Mouse (Mus musculus) heart, postnatal 10 days (tissue): ENCODE data around the gene Pnmal2. TPM values are rescaled to one million over a fixed set of nuclear protein-coding genes. Genes with fewer than 3 reads are reported as not detected.
A peak's percentile ranks its signal among the peaks of the same experiment; 100 is the strongest.

ENCODE experiments used
- DNase-seq, 2 experiments: peaks; one replicate each; pipeline ENCODE4 v3.0.0; 2021
- intact Hi-C: fragments of 180-260 bp; cut with DNase I; formaldehyde crosslinking; loops from one replicate; pipeline ENCODE4 v1.15.1; 2025
- total RNA-seq, 2 experiments: library from RNA; stranded (reverse); gene quantifications; 2 replicates each; pipeline ENCODE4 v1.2.3; 2021

Pnmal2 gene
- total RNA-seq, result 1 to 10 TPM; 5.0 to 5.2 TPM

DNA sequence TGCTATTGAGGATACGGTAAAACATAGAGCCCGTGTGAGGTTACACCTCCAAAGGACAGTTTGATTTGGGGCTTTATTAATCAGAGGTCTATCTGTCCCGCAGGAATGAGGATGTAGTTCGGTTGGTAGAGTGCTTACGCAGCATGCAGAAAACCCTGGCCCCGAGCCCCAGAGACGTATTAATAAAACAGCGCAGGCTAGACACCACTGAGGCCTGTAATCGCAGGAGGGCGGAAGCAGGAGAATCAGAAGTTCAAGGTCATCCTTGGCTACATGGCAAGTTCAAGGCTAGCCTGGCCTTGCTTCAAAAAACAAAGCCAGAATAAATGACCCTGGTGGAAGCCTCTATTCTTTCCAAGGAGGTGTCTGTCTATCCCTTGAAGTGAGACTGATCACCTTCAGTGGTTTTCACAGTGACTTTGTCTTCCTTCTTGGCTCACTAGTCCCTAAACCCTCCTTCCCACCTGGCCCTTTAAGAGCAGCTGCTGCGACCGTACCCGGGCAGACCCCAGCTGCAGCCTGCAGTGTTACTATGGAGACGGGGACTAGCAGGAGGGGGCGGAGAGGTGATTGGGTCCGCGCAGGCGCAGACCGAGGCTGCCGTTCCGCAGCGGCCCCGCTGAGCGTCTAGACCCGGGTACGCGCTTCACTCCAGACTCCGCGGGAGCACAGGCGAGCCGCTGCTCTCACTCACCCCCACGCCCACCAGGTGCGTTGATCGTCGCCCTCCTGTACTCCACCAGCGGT lies at the start of gene Pnmal2:
TSS of gene Pnmal2 (plus strand) at position 622 of the 747 bp plus-strand sequence.
- intact Hi-C loops, result no loop called here
- DNase-seq, result peak; percentile 84 to 86

DNA sequence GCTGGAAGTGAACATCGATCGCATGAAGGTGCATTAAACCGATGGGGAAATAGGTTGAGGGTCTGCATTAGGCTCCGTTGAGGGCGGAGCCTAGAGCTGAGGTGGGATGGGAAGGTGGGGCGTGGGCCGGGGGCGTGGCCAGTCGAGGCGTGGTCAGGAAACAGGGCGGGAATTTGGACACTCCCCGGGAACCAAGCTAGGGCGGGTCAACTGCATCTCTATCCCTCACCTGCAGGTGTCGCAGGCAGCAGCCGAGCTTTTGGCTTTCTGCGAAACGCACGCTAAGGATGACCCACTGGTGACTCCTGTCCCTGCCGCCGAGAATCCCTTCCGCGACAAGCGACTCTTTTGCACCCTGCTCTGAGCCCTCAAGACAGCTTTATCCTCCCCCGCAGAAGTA lies 49.5 kb upstream of the Pnmal2 start:
- peak; percentile 86 to 89 for DNase-seq
- intact Hi-C loops, result loop anchor here (1.0 to 10.0 kb wide), 3 partner anchors 18 to 270 kb away; no protein-coding TSS in a partner anchor

DNA sequence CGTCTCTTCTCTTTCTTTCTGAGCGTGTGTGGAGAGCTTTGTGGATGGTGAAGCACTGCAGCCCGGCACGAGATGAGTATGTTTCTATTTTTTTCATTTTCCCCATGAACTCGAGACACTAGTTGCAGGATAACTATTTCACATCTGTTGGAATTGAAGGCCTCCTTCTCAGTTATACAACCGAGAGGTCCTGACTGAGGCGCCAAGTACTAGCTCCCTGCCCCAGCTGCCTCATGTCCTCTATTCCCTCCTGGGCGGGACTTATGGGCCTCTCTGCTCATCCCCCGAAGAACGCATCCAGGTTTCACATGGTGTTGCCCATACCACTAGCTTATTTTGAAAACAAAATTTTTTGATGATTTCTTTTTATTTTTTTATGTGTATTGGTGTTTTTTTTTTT lies 49.0 kb upstream of the Pnmal2 start:
- intact Hi-C loops, result loop anchor here (1.0 to 10.0 kb wide), 2 partner anchors 18 to 271 kb away; no protein-coding TSS in a partner anchor
- no peak for DNase-seq

DNA sequence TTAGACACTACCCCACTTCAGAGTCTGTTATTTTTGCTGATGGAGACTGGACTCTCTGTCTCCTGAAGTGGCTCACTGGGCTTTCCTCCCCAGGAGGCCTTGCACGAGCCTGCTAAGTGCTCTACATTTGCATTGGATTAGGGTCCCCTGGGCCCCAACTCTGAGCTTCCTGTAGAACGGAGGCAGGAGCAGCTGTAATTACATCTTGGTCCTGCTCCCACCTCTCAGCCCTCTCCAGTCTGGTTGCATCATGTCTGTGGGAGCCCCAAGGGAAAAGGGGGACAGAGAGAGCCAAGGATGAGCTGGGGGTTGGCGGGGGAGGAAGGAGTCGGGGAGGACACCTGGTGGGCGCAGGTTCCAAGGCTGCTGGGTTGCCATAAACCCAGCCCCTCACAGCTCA lies 44.0 kb upstream of the Pnmal2 start:
- intact Hi-C loops, result no loop called here
- DNase-seq, result no peak

DNA sequence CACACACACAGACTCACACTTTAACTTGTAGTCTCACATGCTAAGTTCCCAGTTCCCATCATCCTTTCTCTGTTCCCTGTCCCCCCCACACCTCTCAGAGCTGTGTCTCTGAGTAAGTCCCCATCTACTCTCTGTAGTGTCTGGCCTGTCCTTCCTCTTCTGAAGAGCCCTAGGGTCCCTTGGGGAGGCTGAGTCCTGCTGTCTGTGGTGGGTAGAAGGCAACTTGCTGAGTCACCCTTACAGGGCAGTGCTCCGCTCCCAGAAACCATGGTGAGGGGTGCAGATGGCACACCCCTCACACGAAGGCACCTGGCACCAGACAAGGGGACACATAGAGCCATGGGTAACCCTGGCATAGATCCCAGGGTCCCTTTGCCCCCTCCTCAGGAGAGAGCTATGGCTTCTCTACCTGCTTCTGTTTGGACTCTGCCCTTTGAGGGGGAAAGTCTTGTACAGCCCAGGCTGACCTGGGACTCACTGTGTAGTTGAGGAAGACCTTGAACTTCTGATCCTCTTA lies 41.0 kb upstream of the Pnmal2 start:
- no peak for DNase-seq
- intact Hi-C loops, result no loop called here

DNA sequence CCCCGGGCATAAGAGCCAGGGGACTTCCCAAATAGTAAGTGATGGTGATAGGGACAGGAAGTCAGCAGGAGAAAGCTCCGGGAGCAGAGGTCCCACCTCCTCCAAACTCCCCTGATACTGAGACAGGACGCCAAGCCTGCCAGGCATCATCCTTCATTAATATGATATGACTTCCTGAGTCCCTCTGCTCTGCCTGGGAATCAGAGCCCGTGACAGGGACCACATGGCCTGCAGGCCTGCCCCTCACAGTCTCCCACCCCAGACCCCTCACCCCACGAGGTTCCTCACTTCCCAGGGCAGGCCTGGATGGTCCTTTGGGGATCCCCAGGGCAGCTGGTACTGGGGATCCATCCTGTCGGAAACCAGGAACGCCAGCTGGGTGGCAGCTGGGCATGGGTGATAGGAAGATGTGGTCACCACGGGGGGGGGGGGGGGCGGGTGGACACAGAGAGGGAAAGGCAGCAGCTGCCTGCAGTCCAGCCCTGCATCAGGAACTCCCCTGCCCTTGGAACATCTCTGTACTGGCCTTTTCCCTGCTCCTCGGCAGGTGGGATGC lies 40.3 kb upstream of the Pnmal2 start:
- intact Hi-C loops, result no loop called here
- DNase-seq, result no peak

DNA sequence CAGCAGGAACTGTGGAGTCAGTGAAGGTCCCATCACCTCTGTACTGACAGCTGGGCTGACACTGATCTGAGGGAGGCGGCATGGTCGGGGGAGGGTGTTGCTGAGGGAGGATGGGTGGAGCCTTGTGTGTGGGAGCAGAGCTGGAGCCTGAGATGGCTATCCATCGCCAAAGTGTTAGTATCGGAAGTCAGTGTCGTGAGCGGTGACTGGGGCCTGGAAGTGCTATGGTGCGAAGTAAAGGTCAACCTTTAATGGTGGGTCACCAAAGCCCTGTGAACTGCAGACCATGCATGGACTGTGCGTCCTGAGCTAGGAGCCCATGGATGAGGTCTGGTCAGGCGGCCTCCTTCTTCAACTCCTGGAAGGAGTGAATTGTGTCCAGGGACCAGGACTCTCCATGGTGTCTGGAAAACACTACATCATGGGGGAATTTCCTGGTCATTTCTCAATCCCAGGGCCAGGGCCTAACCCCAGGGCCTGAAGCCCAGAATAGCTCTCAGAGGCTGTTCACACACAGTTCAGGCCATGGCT lies 38.9 kb upstream of the Pnmal2 start:
- DNase-seq, result peak; percentile 66 to 68
- intact Hi-C loops, result no loop called here

DNA sequence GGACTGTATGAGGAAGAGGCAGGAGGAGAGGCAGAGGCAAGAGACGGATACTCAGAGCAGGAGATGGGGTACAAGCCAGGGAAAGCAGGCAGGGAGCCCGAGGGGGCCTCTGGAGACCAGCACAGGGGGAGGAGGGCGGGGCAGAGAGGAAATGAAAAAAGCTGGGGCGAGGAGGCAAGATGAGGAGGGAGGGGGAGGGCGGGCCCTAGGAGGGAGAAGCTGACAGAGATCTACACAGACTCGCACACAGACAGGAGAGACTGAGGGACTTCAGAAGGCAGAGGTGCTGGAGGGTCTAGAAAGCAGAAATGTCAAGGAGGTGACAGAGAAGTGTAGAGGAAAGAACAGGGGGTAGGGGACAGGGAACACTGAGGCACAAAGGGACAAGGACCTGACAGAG lies 38.2 kb upstream of the Pnmal2 start, which contains the start of gene Ptgir:
TSS of gene Ptgir (plus strand) at position 210 of the 400 bp plus-strand sequence.
- intact Hi-C loops, result no loop called here
- peak; percentile 79 to 82 for DNase-seq

DNA sequence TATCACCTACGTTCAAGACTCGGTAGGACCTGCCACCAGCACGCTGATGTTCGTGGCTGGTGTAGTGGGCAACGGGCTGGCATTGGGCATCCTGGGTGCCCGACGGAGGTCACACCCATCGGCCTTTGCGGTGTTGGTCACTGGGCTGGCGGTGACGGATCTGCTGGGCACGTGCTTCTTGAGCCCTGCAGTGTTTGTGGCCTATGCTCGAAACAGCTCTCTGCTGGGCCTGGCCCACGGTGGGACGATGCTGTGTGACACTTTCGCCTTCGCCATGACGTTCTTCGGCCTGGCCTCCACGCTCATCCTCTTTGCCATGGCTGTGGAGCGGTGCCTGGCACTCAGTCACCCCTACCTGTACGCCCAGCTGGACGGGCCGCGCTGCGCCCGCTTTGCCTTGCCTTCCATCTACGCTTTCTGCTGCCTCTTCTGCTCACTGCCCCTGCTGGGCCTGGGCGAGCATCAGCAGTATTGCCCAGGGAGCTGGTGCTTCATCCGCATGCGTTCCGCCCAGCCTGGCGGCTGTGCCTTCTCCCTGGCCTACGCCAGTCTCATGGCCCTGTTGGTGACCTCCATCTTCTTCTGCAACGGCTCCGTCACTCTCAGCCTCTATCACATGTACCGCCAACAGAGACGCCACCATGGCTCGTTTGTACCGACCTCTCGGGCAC lies 37.5 kb upstream of the Pnmal2 start:
- DNase-seq, result no peak
- intact Hi-C loops, result no loop called here

DNA sequence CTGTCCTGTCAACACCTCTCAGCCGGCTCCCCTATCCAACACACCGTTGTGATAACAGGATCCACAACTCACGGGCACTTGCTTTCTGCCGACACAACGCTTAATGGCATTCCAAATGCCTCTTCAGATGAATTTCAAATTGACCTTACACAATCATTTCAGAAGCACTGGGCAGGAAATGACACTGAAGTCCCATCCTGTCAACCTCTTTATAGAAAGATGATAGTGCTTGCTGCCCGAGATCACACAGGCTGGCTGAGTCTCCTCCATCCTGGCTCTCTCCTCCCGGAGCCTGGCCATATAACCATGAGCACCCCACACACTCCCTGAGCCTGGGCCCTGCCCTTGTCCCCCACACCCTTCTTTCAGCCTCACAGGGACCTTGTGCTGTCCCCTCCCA lies 36.6 kb upstream of the Pnmal2 start:
- DNase-seq, result no peak
- intact Hi-C loops, result no loop called here

DNA sequence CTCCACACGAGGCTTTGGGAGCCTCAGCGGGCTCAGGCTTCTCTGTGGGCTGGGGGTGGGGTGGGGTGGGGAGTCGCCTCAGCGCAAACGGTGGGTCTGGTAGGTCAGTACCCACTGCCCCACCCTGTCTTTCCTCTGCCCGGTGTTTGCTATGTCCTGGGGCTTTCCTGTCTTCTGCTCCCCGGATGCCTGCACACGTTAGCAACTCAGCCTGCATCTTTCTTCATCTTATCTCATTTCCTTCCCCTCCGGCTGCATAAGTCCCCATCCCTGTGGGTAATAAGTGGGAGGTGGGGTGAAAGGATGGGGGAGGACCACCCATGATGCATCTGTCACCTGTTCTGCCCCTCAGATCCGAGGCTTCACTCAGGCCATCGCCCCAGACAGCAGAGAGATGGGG lies 36.1 kb upstream of the Pnmal2 start:
- intact Hi-C loops, result no loop called here
- DNase-seq, result no peak

DNA sequence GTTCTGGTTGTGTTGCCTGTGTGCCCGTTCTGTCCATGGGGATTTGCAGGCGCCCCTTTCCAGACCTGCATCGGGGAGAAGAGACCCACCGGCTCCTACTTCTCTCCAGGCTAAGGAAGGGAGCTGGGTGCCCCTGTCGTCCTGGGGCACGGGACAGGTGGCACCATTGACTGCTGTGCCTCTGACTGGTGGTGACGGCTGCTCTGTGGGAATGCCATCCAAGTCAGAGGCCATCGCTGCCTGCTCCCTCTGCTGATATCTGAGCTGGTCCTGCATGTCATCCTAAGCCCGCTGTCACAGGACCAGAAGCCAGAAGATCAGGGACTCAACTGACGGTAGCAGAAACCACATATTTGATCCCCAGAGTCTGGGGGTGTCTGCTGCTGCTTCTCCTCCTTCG lies 35.6 kb upstream of the Pnmal2 start:
- DNase-seq, result no peak
- intact Hi-C loops, result no loop called here

DNA sequence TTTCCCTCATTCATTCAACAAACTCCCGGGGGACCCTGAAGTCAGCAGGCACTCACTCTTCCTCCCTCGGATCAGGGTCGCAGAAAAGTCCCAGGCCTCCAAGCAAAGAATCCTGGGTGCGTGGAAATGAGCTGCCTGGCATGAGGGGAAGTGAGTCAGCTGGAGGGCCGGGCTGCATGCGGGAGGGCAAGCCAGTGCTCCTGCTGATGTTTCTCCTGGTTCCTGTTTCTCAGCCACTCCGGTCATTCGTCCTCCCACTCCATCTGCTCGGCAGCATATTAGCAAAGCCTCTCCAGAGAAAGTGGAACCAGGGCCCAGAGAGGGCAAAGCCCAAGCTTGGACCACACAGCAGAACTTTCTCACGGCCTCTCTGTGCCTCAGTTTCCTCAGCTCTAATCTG lies 34.6 kb upstream of the Pnmal2 start:
- DNase-seq, result no peak
- intact Hi-C loops, result loop anchor here (5.0 kb wide), 1 partner anchor 48 kb away; no protein-coding TSS in a partner anchor

DNA sequence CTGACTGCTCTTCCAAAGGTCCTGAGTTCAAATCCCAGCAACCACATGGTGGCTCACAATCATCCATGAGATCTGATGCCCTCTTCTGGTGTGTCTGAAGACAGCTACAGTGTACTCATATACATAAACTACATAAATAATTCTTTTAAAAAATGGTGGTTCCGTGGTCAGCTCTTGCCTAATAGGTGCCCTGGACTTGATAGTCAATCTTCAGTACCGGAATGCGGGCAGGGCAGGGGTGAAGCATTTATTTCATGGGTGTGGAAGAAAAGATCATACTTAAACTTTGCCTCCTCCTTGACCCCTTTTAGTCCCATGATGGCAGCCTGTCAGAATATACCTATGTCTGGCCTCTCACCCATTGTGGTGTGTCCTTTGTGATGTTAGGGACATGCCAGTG lies 32.6 kb upstream of the Pnmal2 start:
- intact Hi-C loops, result loop anchor here (5.0 kb wide), 1 partner anchor 50 kb away; no protein-coding TSS in a partner anchor
- DNase-seq, result no peak

DNA sequence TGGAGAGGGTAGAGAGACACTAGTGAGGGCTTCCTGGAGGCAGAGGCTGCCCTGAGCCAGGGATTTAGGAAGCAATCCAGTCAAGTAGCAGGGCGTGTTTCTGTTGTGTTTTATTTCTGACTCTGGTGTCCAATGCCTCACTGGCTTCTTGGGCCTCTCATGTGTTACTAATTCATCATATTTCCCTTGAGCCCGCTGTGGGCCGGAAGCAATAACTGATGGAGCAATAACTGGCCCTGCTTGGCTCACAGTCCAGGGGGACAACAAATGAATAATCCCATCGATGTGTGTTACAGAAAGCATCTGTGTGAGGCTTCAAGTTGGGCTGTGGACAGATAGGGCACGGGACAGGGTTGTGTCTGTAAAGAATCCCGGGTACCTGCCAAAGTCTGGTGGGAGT lies 32.1 kb upstream of the Pnmal2 start:
- intact Hi-C loops, result loop anchor here (5.0 kb wide), 1 partner anchor 50 kb away; no protein-coding TSS in a partner anchor

DNA sequence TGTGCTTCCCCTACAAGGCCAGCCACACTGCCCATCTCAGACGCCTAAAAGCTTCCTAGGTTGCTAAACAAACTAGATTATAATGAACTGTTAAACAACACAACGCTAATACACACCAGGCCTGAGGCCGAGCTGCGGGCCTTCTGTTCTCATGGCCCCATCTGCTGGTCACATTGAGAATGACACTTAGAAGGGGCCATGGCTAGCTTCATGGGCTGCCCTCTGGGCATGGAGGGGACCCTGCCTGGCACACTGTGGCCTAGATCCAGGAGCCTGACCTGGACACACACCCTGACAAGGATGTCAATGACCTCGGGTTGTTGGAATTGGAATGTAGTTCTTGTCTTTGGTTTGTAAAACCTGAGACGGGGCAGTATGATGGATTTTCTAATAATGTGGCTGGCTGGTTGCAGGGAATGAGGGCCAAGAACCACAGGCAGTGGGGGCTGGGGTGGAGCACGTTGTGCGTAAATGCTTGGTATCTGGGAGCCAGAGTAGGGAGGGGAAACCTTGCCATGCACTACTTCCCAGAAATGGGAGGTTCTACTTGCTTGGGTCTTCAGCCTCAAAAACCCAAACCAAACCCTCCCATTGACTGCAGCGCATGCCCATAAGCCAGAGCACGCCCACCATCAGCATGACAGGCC lies 30.6 kb upstream of the Pnmal2 start:
- peak; percentile 80 to 89 for DNase-seq
- intact Hi-C loops, result loop anchor here (1.0 to 5.0 kb wide), 2 partner anchors 19 to 52 kb away; no protein-coding TSS in a partner anchor

More for the DNA sequence above, 32.1 kb upstream of the Pnmal2 start:
- DNase-seq, result peak in 1 of 2 experiments; percentile 51

DNA sequence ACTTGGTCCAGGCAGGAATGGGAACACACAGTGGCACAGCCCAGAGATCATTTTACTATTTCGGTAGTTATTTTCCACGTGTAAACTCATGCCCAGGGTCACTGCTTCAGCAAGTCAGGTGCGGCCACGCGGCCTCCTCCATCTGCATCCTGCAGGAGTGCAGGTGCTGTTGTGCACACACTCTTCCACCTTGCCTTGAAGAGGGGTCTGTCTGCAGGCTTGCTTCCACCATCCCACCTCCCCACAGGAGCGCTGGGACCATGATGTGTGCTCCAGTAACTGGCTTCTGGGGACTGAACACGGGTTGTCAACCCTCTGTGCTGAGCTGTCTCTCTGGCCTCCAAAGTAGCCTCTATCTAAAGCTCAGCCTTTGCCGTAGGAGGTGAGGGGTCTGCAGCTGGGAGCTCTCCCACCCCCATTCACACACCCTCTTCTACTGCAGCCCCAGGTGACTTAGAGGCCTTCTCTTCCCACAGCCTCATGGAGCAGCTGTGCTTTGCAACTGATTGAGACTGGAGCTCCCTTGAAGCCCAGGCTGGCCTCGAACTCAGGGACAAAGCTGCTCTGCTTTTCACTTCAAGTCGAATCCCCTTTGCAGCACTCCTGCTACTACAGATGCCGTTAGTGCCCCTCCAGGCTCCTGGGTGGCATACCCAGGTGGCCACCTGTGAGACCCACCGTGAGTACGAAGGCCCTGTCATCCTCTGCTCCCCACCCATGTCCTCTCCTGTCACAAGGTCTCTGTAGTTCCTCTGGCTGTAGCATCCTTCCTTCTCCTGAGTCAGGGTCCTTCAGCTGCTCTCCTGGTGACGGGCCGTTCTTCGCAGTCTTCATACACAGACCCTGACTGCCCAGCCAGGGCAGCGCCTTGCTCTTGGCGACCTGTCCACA lies 29.8 kb upstream of the Pnmal2 start:
- DNase-seq, result no peak
- intact Hi-C loops, result loop anchor here (5.0 kb wide), 1 partner anchor 52 kb away; no protein-coding TSS in a partner anchor

DNA sequence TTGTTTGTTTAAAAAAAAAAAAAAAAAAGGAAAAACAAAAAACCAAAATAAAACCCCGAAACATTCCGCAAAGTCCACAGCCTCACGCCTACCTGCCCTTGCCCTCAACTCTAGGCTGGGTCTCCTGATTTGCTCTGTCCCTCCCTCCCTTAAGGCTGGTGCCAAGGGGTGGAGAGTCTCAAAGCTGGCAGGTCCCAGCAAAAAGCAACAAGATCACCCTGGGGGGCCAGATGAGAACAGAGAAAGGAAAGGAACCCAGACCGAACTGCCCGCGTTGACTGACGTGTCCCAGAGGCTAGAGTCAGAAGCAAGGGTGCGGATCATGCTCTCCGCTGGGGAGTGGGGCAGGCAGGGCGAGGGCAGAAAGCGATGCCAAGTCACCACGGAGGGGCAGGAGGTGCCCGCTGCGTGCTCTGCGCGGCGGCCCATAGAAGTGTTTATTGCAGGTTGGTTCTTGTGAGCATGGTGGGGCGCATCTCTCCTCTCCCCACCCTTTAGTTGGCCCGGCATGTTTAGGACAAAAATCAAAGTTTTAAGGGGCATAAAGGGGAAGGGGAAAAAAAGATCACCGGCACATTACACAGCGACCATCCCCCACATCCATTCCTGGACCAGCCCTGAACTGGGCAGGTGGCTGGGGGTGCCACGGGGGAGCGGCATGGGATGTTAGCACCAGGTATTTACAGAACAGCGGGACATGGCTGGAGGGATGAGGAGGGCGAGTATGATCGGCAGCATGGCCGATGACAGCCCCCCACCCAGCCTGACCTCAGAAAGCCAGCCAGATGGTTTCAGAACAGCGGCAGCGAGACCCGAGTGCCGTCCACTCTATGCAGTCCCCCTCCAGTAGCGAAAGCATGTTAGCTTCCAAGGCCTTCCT lies 28.8 kb upstream of the Pnmal2 start:
- intact Hi-C loops, result no loop called here
- DNase-seq, result no peak
